8 mouse cellular contexts compared by ENCODE assay signal in the genomic region with DNA sequence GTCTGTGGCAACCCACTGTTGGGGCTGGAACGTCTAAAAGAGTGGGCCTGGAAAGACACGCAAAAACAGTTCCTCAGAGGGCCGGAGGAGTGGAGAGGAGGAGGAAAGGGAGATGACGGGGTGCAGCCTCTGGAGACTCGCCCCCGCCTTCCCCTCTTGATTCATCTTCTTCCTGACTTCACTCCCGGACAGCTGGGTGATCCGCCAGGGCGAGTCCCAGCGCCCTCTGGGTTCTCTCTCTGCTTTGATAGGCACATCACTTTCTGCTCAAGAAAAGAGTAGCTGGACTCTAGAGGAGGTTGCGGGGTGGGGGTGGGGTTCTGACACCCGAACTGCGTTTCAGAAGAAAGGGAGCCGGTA. TPM values are rescaled to one million over a fixed set of nuclear protein-coding genes. Genes with fewer than 3 reads are reported as not detected.
DNase-seq lines count a peak whose midpoint lies in the region; ATAC-seq and TF ChIP-seq lines count a peak whose summit lies in the region.

No protein-coding gene starts in this region.

- peak overlapping the region; percentile 79 for H3K9ac ChIP-seq in ES-Bruce4 (ENCODE audit: low read depth, poor library complexity, severe bottlenecking)
- peak overlapping the region; percentile 65 for H3K9ac ChIP-seq in forebrain, embryonic 15.5 days (replicated peaks)

- peak overlapping the region; percentile 64 for H3K4me2 ChIP-seq in forebrain, embryonic 15.5 days (replicated peaks)

- peak; percentile 36 for DNase-seq in brain, embryonic 14.5 days (ENCODE audit: low read depth)
- peak; percentile 49 for DNase-seq in hindbrain, embryonic 10.5 days (ENCODE audit: low spot score)
- DNase-seq in layer of hippocampus, adult 9-11 months, result peak; percentile 72
- DNase-seq in lung, postnatal 25 days (ENCODE audit: low spot score), result peak; percentile 60
- peak; percentile 43 for DNase-seq in ovary, postnatal 36 days (ENCODE audit: low spot score)
- peak; percentile 74 for DNase-seq in thymus, postnatal 14 days

- WGBS in forebrain, embryonic 15.5 days, result under 1% methylated on average over 14 of the region's 14 CpGs
- under 1% methylated on average over 14 of the region's 14 CpGs for WGBS in hindbrain, embryonic 10.5 days

- no peak for TF ChIP-seq POLR2A in ES-Bruce4 (IDR thresholded peaks at IDR 0.05; ENCODE audit: insufficient read depth, low read length)
- no peak for TF ChIP-seq POLR2A in brain, embryonic 14.5 days (IDR thresholded peaks at IDR 0.05; ENCODE audit: borderline replicate concordance, extremely low read depth, insufficient read depth, insufficient read length, poor library complexity, severe bottlenecking)

- peak overlapping the region; percentile 66 for H3K4me3 ChIP-seq in ES-Bruce4 (ENCODE audit: low read depth, low read length)
- peak overlapping the region; percentile 76 for H3K4me3 ChIP-seq in forebrain, embryonic 15.5 days
- peak overlapping the region; percentile 92 for H3K4me3 ChIP-seq in hindbrain, embryonic 10.5 days

- H3K9me3 ChIP-seq in ES-Bruce4 (replicated peaks; ENCODE audit: control insufficient read depth, insufficient read depth, low read length, poor library complexity, severe bottlenecking), result no peaks in the 10 kb centered on the region
- H3K9me3 ChIP-seq in forebrain, embryonic 15.5 days, result no peaks in the 10 kb centered on the region
- no peaks in the 10 kb centered on the region for H3K9me3 ChIP-seq in hindbrain, embryonic 10.5 days

- no peaks in the 10 kb centered on the region for H3K4me1 ChIP-seq in ES-Bruce4 (ENCODE audit: control insufficient read depth, insufficient read depth, low read length)
- peaks cover 34% of the 10 kb centered on the region for H3K4me1 ChIP-seq in forebrain, embryonic 15.5 days
- peaks cover 41% of the 10 kb centered on the region for H3K4me1 ChIP-seq in hindbrain, embryonic 10.5 days (replicated peaks)

- peak overlapping the region; percentile 23; the same call in 1 of the 2 replicates for H3K27ac ChIP-seq in ES-Bruce4 (ENCODE audit: insufficient read depth, low read length)
- peak overlapping the region; percentile 82 for H3K27ac ChIP-seq in forebrain, embryonic 15.5 days (replicated peaks)
- H3K27ac ChIP-seq in hindbrain, embryonic 10.5 days, result peak overlapping the region; percentile 91

- H3K27me3 ChIP-seq in ES-Bruce4 (ENCODE audit: control insufficient read depth, insufficient read depth, low read length, poor library complexity, severe bottlenecking), result no peaks in the 10 kb centered on the region
- no peaks in the 10 kb centered on the region for H3K27me3 ChIP-seq in forebrain, embryonic 15.5 days
- no peaks in the 10 kb centered on the region for H3K27me3 ChIP-seq in hindbrain, embryonic 10.5 days (ENCODE audit: insufficient read depth, poor library complexity, severe bottlenecking)

- TF ChIP-seq CTCF in ES-Bruce4 (IDR thresholded peaks at IDR 0.05; ENCODE audit: low read depth, low read length), result no peak
- no peak for TF ChIP-seq CTCF in brain, embryonic 14.5 days (IDR thresholded peaks at IDR 0.05; ENCODE audit: borderline replicate concordance, extremely low read depth, insufficient read depth, insufficient read length)

- no peak for TF ChIP-seq EP300 in ES-Bruce4 (IDR thresholded peaks at IDR 0.05; ENCODE audit: insufficient read depth, low read depth, low read length)

- 0 out of 2 replicates have a peak, but pooled peaks cover 3% of the 10 kb centered on the region for H3K36me3 ChIP-seq in ES-Bruce4 (ENCODE audit: control insufficient read depth, insufficient read depth, low read length, poor library complexity, severe bottlenecking)
- H3K36me3 ChIP-seq in forebrain, embryonic 15.5 days, result no peaks in the 10 kb centered on the region; the same call in 1 of the 2 replicates
- H3K36me3 ChIP-seq in hindbrain, embryonic 10.5 days, result peaks cover 13% of the 10 kb centered on the region

- no peak for ATAC-seq in forebrain, embryonic 15.5 days (replicated peaks)

RNA-seq across cellular contexts. Expression of gene Haus8, which starts 0.4 kb away (rescaled TPM):
- 30.7 and 34.3 TPM in 2 replicates for polyA plus RNA-seq in ES-Bruce4 (2011; ENCODE audit: insufficient read depth, insufficient read length, low read depth, missing spikeins)
- 25.9 and 28.2 TPM in 2 replicates for polyA plus RNA-seq in brain, embryonic 14.5 days (2012; rRNA removed)
- 53.5 and 56.3 TPM in 2 replicates for polyA plus RNA-seq in forebrain, embryonic 15.5 days (2015; fragmentation: Nextera tagmentation; extraction: Ambion mirVana)
- polyA plus RNA-seq in hindbrain, embryonic 10.5 days (2016; fragmentation: Nextera tagmentation; extraction: Ambion mirVana), result 59.1 and 61.9 TPM in 2 replicates

RNA-seq across cellular contexts. Expression of gene Myo9b, which starts 0.6 kb away (rescaled TPM):
- 37.3 and 39.0 TPM in 2 replicates for polyA plus RNA-seq in ES-Bruce4 (2011; ENCODE audit: insufficient read depth, insufficient read length, low read depth, missing spikeins)
- polyA plus RNA-seq in brain, embryonic 14.5 days (2012; rRNA removed), result 30.8 and 51.9 TPM in 2 replicates
- polyA plus RNA-seq in forebrain, embryonic 15.5 days (2015; fragmentation: Nextera tagmentation; extraction: Ambion mirVana), result 20.0 and 21.6 TPM in 2 replicates
- 24.1 and 25.4 TPM in 2 replicates for polyA plus RNA-seq in hindbrain, embryonic 10.5 days (2016; fragmentation: Nextera tagmentation; extraction: Ambion mirVana)

Comparison
In these comparisons a context has a peak if more than half of its experiments do, and no peak if none do; other contexts are left out.
1. H3K27ac ChIP-seq: peak in every context shown above with its lines; median percentile 91 in hindbrain, embryonic 10.5 days; 82 in forebrain, embryonic 15.5 days; 23 in ES-Bruce4.